Mouse (Mus musculus): ENCODE data around the gene Fam184a. TPM values are rescaled to one million over a fixed set of nuclear protein-coding genes. Genes with fewer than 3 reads are reported as not detected.

Fam184a gene
- total and polyA plus RNA-seq, 2 experiments from 2014 or later: 3.2 to 3.4 TPM

- no peak overlapping the region for H3K9ac ChIP-seq (replicated peaks; ENCODE audit: low read depth, low read length)
- H3K27me3 ChIP-seq (ENCODE audit: control insufficient read depth, insufficient read depth, low read length): no peaks in the 10 kb centered on the region
- no peak for DNase-seq (ENCODE audit: low spot score)
- no peak overlapping the region for H3K4me2 ChIP-seq (ENCODE audit: low read depth, low read length)
- no peaks in the 10 kb centered on the region for H3K36me3 ChIP-seq (replicated peaks; ENCODE audit: control insufficient read depth, insufficient read depth, low read length)
- no peaks in the 10 kb centered on the region for H3K4me1 ChIP-seq (ENCODE audit: control insufficient read depth, insufficient read depth)
- ATAC-seq (ENCODE audit: insufficient read depth, low read depth): no peak
- H3K27ac ChIP-seq (ENCODE audit: low read depth): no peak overlapping the region
- 81% methylated on average over 4 of the region's 4 CpGs for WGBS
- TF ChIP-seq EP300 (IDR thresholded peaks at IDR 0.05; ENCODE audit: low read depth): no peak
- no peak for TF ChIP-seq CTCF (IDR thresholded peaks at IDR 0.05; ENCODE audit: low read depth)
- H3K4me3 ChIP-seq (ENCODE audit: low read depth, low read length): no peak overlapping the region
- no peaks in the 10 kb centered on the region for H3K9me3 ChIP-seq (replicated peaks; ENCODE audit: control insufficient read depth, low read length)
These were observed 61.9 kb downstream of the Fam184a start for GRCm38 (mm10) chr10:53688952-53689584.

- 77% methylated on average over 1 of the region's 1 CpGs for WGBS
- H3K9ac ChIP-seq (replicated peaks; ENCODE audit: low read depth, low read length): no peak overlapping the region
- no peak for DNase-seq (ENCODE audit: low spot score)
- TF ChIP-seq CTCF (IDR thresholded peaks at IDR 0.05; ENCODE audit: low read depth) (no peak), EP300 (IDR thresholded peaks at IDR 0.05; ENCODE audit: low read depth) (no peak)
- no peak overlapping the region for H3K4me3 ChIP-seq (ENCODE audit: low read depth, low read length)
- no peak for ATAC-seq (ENCODE audit: insufficient read depth, low read depth)
- H3K27me3 ChIP-seq (ENCODE audit: control insufficient read depth, insufficient read depth, low read length): no peaks in the 10 kb centered on the region
- no peak overlapping the region for H3K27ac ChIP-seq (ENCODE audit: low read depth)
- no peak overlapping the region for H3K4me2 ChIP-seq (ENCODE audit: low read depth, low read length)
- H3K4me1 ChIP-seq (ENCODE audit: control insufficient read depth, insufficient read depth): no peaks in the 10 kb centered on the region
- H3K9me3 ChIP-seq (replicated peaks; ENCODE audit: control insufficient read depth, low read length): no peaks in the 10 kb centered on the region
- no peaks in the 10 kb centered on the region for H3K36me3 ChIP-seq (replicated peaks; ENCODE audit: control insufficient read depth, insufficient read depth, low read length)
These were observed 62.4 kb downstream of the Fam184a start for GRCm38 (mm10) chr10:53688533-53688932.

- ATAC-seq (ENCODE audit: insufficient read depth, low read depth) (no peak), DNase-seq (ENCODE audit: low spot score) (no peak)
- Histone ChIP-seq H3K9ac (replicated peaks; ENCODE audit: low read depth, low read length) (no peak overlapping the region), H3K4me3 (ENCODE audit: low read depth, low read length) (no peak overlapping the region), H3K36me3 (replicated peaks; ENCODE audit: control insufficient read depth, insufficient read depth, low read length) (no peaks in the 10 kb centered on the region), H3K27ac (ENCODE audit: low read depth) (no peak overlapping the region), H3K4me1 (ENCODE audit: control insufficient read depth, insufficient read depth) (no peaks in the 10 kb centered on the region), H3K4me2 (ENCODE audit: low read depth, low read length) (no peak overlapping the region), H3K27me3 (ENCODE audit: control insufficient read depth, insufficient read depth, low read length) (no peaks in the 10 kb centered on the region), H3K9me3 (replicated peaks; ENCODE audit: control insufficient read depth, low read length) (no peaks in the 10 kb centered on the region)
- TF ChIP-seq CTCF (IDR thresholded peaks at IDR 0.05; ENCODE audit: low read depth) (no peak), EP300 (IDR thresholded peaks at IDR 0.05; ENCODE audit: low read depth) (no peak)
- 63% methylated on average over 5 of the region's 5 CpGs for WGBS
These were observed 63.0 kb downstream of the Fam184a start for GRCm38 (mm10) chr10:53687888-53688287.

GRCm38 (mm10) chr10:53685806-53686205, 65.1 kb downstream of the Fam184a start:
- TF ChIP-seq CTCF (IDR thresholded peaks at IDR 0.05; ENCODE audit: low read depth) (no peak), EP300 (IDR thresholded peaks at IDR 0.05; ENCODE audit: low read depth) (no peak)
- Histone ChIP-seq H3K4me3 (ENCODE audit: low read depth, low read length) (no peak overlapping the region), H3K27me3 (ENCODE audit: control insufficient read depth, insufficient read depth, low read length) (no peaks in the 10 kb centered on the region), H3K36me3 (replicated peaks; ENCODE audit: control insufficient read depth, insufficient read depth, low read length) (no peaks in the 10 kb centered on the region), H3K9me3 (replicated peaks; ENCODE audit: control insufficient read depth, low read length) (no peaks in the 10 kb centered on the region), H3K4me1 (ENCODE audit: control insufficient read depth, insufficient read depth) (no peaks in the 10 kb centered on the region), H3K9ac (replicated peaks; ENCODE audit: low read depth, low read length) (no peak overlapping the region), H3K27ac (ENCODE audit: low read depth) (no peak overlapping the region), H3K4me2 (ENCODE audit: low read depth, low read length) (no peak overlapping the region)
- 52% methylated on average over 3 of the region's 3 CpGs for WGBS
- ATAC-seq (ENCODE audit: insufficient read depth, low read depth): no peak
- no peak for DNase-seq (ENCODE audit: low spot score)

- no peaks in the 10 kb centered on the region for H3K9me3 ChIP-seq (replicated peaks; ENCODE audit: control insufficient read depth, low read length)
- no peak overlapping the region for H3K27ac ChIP-seq (ENCODE audit: low read depth)
- DNase-seq (ENCODE audit: low spot score): no peak
- 76% methylated on average over 5 of the region's 5 CpGs for WGBS
- H3K27me3 ChIP-seq (ENCODE audit: control insufficient read depth, insufficient read depth, low read length): no peaks in the 10 kb centered on the region
- H3K4me3 ChIP-seq (ENCODE audit: low read depth, low read length): no peak overlapping the region
- no peak overlapping the region for H3K4me2 ChIP-seq (ENCODE audit: low read depth, low read length)
- no peak for TF ChIP-seq CTCF (IDR thresholded peaks at IDR 0.05; ENCODE audit: low read depth)
- TF ChIP-seq EP300 (IDR thresholded peaks at IDR 0.05; ENCODE audit: low read depth): no peak
- no peak overlapping the region for H3K9ac ChIP-seq (replicated peaks; ENCODE audit: low read depth, low read length)
- no peak for ATAC-seq (ENCODE audit: insufficient read depth, low read depth)
- no peaks in the 10 kb centered on the region for H3K36me3 ChIP-seq (replicated peaks; ENCODE audit: control insufficient read depth, insufficient read depth, low read length)
- no peaks in the 10 kb centered on the region for H3K4me1 ChIP-seq (ENCODE audit: control insufficient read depth, insufficient read depth)
These were observed 67.7 kb downstream of the Fam184a start for GRCm38 (mm10) chr10:53683226-53683625.
